Mouse (Mus musculus): Measurements from ENCODE around the gene Lgals2.

The Lgals2 gene

GRCm38 (mm10) chr15:78843581-78844469, 11.5 kb downstream of the Lgals2 start:
- DNase-seq (ENCODE audit: low read depth): peak; percentile 45

DNA sequence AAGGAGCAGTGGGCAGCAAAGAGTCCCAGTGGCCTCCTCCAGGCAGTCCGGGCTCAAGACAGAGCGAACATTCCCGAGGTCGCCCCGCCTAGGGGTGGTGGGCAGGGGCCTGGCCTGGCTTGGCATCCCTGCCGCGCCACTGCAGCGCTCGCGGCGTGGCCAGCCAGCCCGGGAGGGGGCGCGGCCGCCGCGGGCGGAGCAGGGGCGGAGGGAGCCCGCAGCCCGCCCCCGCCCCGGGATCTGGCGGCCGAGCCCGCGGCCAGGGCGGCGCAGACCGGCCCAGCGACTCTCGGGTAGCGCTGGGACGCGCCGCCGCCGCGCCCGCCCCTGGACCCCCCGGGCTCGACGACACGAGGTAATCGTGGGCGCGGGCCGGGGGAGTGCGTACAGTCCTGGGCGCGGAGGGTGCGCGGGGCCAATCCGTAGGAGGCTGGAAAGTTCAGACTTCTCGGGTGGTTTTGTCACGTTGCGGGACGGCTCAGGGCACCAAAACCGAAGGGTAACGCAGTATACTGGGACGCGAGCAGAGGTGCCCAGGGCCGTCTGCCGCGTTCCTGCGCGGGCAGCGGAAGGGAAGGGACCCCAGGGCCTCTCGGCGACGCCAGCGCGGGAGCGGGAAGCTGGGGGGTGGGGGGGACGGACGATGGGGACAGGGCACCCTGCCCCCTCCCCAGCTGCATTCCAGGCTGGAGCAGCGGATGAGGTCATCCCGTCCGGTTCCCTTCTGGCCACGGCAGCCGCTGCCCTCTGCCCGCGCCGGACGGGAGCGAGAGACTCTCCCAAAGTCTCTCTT, 12.8 kb downstream of the Lgals2 start, which contains the start of gene Cdc42ep1:
Cdc42ep1 (plus strand) TSS at position 254 of the 793 bp plus-strand sequence.
- peak; percentile 45 for DNase-seq (ENCODE audit: low read depth)

DNA sequence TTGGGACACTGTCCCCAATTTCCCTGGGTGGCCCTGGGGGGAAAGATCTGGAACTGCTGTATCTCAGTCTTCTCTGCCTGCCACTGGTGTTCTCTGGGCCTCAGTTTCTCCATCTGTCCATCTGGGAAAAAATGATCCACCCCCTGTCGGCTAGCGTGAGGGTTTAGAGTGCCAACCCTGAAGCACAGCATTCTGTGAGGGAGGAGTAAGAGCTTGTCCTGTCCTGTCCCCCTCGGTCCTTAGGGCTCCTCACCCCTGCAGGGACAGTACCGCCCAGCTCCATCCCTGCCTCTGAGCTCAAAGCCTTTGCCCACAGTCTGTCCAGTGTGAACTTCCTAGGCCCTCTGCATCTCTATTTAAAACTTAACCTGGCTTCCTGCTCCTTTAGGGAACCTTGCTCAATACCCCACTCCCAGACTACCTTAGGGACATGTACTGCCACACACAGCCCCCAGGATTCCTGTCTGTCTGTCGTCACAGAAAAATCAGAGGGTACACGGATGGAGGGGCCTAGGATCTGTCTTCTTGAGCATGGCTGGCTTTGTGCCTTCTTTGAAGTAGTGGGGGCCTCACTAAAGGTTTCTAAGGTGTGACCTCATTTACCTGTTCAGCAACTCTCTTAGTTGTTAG, 14.1 kb downstream of the Lgals2 start:
- no peak for DNase-seq (ENCODE audit: low read depth)

- DNase-seq (ENCODE audit: low read depth): no peak
These were observed 14.6 kb downstream of the Lgals2 start for GRCm38 (mm10) chr15:78840751-78841150.

DNA sequence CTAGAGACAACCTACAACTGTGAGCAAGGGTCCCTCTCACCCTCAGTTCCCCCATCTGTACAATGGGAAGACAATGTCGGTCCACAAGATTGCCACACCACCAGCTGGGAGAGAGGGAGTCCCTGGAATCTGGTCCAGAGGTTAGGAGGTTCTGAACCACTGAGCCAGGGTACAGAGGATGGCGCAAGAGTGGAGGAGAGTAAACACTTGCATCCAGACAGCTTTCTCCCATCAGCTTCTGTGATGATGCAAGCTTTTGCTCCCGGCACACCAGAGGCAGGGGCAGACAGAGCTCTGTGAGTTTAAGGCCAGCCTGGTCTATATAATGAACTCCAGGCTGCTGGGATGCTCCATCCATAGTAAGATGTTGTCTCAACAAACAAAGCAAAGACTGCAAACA, 15.1 kb downstream of the Lgals2 start:
- no peak for DNase-seq (ENCODE audit: low read depth)

DNA sequence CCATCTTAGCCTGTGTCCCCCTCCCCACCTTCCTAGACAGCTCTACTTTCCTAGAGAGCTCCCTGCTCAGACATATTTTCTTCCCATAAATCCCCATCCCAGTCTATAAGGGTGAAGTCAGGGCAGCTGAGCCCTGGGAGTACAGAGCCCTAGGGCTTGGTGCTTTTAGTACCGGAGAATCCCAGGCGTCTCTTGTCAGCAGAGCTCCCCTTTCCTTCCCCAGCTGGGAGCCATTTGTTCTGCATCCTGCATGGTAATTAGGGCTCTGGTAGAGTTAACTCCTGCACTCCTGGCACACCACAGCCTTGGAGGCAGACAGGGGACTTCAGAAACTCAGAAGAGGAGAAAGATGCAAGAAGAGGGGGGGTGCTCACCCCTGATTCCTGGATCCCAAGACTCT, 15.6 kb downstream of the Lgals2 start:
- DNase-seq (ENCODE audit: low read depth): no peak

- no peak for DNase-seq (ENCODE audit: low read depth)
These were observed 19.2 kb downstream of the Lgals2 start for GRCm38 (mm10) chr15:78836086-78836621.

DNA sequence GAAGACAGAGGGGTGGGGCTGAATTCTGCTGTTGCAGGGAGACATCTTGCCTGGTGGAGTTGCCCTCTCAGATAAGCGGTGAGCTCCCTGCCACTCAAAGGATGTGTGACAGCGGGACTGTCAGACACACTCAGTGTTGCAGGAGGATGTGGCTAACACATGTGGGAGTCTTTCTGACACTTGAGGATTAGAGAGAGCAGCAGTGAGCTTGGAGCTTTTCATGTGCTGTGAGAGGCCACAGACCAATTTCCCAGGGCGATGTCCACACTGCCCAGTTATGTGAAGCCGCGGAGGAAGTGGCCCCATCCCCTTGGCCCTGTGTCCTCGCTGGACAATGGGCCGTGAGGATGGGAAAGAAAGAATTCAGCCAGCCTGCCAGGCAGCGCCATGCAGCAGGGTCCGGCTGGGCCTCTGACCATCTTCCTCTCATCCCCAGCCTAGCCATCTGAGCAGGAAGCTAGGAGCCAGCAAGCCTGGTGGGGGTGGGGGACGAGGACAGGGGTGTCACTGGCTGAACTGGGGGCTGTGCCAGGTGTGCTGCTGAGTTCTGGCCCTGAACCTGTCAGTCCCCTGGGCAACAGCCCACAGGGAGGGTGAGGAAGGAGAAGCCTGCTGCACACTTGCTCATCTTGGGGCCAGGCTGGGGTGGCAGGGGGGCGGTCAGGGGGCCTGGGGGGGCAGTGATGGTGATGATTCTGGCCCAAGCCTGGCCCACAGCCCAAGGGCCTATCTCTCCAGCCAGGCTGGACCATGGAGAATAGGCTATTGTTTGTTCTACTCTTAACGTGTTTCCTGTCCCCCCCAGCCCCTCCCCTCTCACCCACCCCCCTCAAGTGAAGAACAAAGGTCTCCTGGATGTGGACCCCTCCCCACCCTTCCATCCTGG, 19.9 kb downstream of the Lgals2 start:
- DNase-seq (ENCODE audit: low read depth): peak; percentile 79

- DNase-seq (ENCODE audit: low read depth): no peak
These were observed 20.9 kb downstream of the Lgals2 start for GRCm38 (mm10) chr15:78834233-78835005.

DNA sequence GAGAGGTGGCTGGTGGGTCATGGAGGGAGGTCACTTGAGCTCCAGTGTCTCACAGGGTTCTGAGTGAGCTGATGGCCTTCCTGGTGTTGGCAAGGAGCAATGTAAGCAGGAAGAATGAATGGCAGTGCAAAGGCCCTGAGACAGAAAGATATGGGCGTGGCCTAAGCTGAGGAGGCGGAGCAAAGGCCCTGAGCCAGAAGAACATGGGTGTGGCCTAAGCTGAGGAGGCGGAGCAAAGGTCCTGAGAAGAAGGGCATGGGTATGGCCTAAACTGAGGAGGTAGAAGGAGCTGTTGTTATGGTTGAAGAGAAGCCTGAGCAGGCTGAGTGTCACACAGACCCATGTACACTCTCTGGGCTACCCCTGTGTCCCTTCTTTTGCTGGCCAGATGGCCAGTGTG, 21.7 kb downstream of the Lgals2 start:
- no peak for DNase-seq (ENCODE audit: low read depth)

- no peak for DNase-seq (ENCODE audit: low read depth)
These were observed 22.6 kb downstream of the Lgals2 start for GRCm38 (mm10) chr15:78832701-78833123.

DNA sequence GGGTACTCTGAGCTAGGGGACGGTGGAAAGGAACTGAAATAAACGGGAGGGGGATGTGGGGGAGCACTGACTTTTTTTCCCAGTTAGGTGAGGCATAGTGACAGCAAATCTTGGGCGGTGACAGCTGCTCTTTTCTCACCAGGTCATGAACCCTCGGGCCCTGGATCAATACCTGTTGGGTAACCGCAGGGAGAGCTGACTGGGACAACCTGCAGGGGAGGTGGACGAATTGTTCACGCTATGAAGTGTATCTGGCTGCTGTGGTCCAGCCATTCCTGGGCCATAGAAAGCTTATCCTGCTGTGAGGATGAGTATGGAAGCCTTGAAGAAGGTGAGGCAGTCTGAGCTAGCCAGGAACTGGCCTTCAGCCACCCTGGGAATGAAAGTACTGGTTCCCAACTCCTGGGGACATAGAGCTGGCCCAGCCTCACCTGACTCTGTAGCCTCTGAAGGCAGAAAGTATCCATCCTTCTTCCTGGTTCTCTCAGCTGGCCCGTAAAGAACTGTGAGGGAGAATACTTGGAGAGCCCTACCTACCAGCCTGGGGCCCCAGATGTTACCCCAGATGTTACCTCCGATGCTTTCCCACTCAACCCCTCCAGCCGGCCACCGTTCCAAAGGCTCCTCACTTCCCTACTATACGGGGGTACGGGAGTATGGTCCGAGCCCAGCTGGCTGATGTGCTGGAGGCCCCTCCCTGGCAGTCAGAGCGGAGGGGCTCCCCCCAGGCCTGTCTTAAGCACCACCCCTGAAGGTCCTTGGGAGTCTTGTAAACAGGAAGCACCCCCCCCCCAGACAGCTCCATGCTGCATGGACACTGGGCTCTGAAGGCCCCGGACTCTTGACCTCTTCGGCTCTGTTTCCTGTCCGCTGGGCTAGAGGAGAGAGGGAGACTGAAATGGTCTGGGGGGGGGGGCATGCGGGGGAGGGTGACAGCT, 23.3 kb downstream of the Lgals2 start:
- DNase-seq (ENCODE audit: low read depth): no peak

DNA sequence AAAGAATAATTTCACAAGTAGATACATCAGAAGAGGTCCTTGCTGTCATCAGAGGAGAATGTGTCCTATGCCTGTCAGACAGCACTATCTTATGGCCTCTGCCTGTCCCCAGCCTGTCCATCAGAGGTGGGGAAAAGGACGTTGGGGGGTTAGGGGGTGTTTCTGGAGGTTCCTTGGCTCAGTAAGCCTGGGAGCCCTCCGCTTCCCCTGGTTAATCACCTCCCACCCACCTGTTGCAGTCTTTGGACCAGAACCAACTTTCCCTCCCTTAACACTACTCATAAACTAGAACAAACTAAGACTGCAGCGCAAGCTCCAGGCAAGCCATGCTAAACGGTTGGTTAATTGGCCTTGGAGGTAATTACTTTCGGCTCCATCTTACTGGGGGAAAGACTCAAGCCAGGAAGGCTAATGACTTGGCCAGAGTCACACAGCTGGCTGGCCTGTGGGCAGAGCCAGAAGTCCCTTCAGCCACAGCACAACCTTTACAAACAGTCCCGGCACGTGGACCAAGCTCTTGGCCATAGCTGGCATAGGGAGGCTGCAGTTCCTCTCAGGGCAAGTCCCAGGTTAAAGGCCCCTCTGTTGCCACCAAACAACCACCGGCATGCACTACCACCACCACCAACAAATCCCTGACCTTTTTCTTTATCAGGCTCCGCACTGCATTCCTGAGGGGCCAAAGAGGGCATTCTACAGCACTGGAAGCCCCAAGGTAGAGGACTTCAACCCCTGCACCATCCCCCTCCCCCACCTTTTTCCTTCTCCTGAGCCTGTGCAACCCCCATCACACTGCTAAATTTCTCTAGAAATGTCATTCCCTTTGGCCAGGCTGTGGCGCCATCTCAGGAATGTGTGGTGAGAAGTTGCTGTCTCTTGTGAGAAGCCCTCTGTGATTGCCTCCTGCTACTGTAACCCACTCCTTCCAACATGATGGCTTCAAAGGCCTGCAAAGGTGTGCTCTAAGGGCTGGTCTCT, 24.3 kb downstream of the Lgals2 start:
- DNase-seq (ENCODE audit: low read depth): no peak

DNA sequence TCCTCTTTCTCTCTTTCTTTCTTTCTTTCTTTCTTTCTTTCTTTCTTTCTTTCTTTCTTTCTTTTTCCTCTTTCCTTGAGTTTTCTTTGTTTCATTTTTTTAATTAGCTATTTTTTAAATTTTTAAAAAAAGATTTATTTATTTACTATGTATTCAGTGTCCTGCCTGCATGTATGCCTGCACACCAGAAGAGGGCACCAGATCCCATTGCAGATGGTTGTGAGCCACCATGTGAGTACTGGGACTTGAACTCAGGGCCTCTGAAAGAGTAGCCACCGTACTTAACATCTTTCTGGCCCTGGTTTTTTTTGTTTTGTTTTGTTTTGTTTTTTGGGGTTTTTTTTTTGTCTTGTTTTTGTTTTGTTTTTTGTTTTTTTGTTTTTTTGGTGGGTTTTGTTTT, 25.7 kb downstream of the Lgals2 start:
- no peak for DNase-seq (ENCODE audit: low read depth)

DNA sequence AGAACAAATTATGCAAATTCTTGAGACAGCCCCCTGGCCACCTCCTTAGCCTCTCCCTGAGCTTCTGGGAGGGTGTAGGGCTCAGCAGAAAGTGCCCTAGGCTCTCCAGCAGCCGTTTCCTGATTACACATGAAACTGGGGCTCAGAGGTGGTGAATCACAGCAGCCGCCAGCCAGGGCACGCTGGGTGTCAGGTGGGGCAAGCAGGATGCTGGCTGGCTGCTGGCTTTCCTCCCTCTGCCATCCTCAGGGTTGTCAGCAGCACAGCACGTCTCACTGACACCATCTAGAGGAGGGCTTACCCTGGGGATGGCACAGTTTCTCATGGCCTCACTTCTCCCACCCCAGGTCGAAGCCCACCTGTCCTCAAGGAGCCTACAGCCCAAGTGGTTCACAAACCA, 27.0 kb downstream of the Lgals2 start:
- peak; percentile 81 for DNase-seq (ENCODE audit: low read depth)

GRCm38 (mm10) chr15:78826213-78827204, 28.8 kb downstream of the Lgals2 start:
- peak; percentile 79 for DNase-seq (ENCODE audit: low read depth)

DNA sequence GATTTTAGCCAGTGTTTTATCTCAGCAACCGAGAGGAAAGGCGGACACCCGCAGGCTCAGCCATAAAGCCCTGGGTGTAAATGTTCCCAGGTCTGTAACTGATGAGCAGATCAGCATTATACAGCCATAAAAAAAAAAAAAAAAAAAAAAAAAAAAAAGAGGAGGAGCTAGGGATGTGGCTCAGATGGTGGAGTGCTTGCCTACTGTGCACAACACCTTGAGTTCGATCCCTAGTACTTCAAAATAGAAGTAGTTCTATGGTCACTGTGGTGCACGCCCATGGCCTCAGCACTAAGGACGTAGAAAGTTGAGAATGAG, 39.3 kb downstream of the Lgals2 start:
- no peak for DNase-seq (ENCODE audit: low read depth)

All from naive thymus-derived CD4-positive, alpha-beta T cell, adult 2 months (primary cell).